Mouse (Mus musculus) myocyte (in vitro differentiated cells): ENCODE data around the gene Strap. TPM values are rescaled to one million over a fixed set of nuclear protein-coding genes. Genes with fewer than 3 reads are reported as not detected.

Experiments
- H3K27me3 ChIP-seq: one replicate; pipeline ENCODE4 v1.6.1; 2011; ENCODE audit not compliant: control insufficient read depth, insufficient read depth, insufficient read length
- H3K36me3 ChIP-seq: one replicate; pipeline ENCODE4 v1.6.1; 2011; ENCODE audit not compliant: control insufficient read depth, insufficient read depth
- H3K4me2 ChIP-seq: one replicate; pipeline ENCODE4 v1.6.1; 2011; ENCODE audit warnings: low read depth, control low read depth
- H3K4me3 ChIP-seq: one replicate; pipeline ENCODE4 v1.5.1; 2011; ENCODE audit warnings: mild to moderate bottlenecking, control low read depth, moderate library complexity
- H3K79me2 ChIP-seq: one replicate; pipeline ENCODE4 v1.6.1; 2011; ENCODE audit not compliant: control insufficient read depth, insufficient read depth
- H3ac ChIP-seq: one replicate; pipeline ENCODE4 v1.6.1; 2011; ENCODE audit not compliant: control insufficient read depth, insufficient read length
- CEBPB ChIP-seq: IDR thresholded peaks from 2 replicates; pipeline ENCODE4 v1.6.1; 2011; ENCODE audit warnings: mild to moderate bottlenecking, moderate library complexity; ENCODE audit not compliant: poor library complexity, insufficient read depth, severe bottlenecking
- E2F4 ChIP-seq: IDR thresholded peaks from one replicate; pipeline ENCODE4 v1.6.1; 2011; ENCODE audit warnings: mild to moderate bottlenecking, control low read depth, moderate library complexity; ENCODE audit not compliant: insufficient read depth
- MAX ChIP-seq: IDR thresholded peaks from one replicate; pipeline ENCODE4 v1.6.1; 2011; ENCODE audit warnings: low read depth, mild to moderate bottlenecking, control low read depth
- MYOD1 ChIP-seq, 3 experiments: IDR thresholded peaks; one replicate each; pipeline ENCODE4 v1.6.1; 2011; ENCODE audit warnings: control low read depth in 2 of 3, low read depth in 2 of 3, mild to moderate bottlenecking in 2 of 3, moderate library complexity in 1 of 3; ENCODE audit not compliant: insufficient read length in 2 of 3, control insufficient read depth in 1 of 3
- MYOG ChIP-seq, 3 experiments: IDR thresholded peaks; one replicate each; pipeline ENCODE4 v1.6.1; 2011; ENCODE audit warnings: control low read depth in 2 of 3, low read depth in 2 of 3, mild to moderate bottlenecking in 2 of 3; ENCODE audit not compliant: insufficient read length in 2 of 3, control insufficient read depth in 1 of 3, insufficient read depth in 1 of 3
- POLR2A ChIP-seq: IDR thresholded peaks from one replicate; pipeline ENCODE4 v1.6.1; 2011; ENCODE audit warnings: low read depth, mild to moderate bottlenecking, control low read depth, moderate library complexity; ENCODE audit not compliant: insufficient read length
- POLR2AphosphoS2 ChIP-seq: IDR thresholded peaks from one replicate; pipeline ENCODE4 v1.6.1; 2011; ENCODE audit warnings: low read depth, control low read depth; ENCODE audit not compliant: insufficient read length
- REST ChIP-seq: IDR thresholded peaks from one replicate; pipeline ENCODE4 v1.6.1; 2011; ENCODE audit warnings: mild to moderate bottlenecking, control low read depth, moderate library complexity; ENCODE audit not compliant: insufficient read depth, insufficient read length
- SRF ChIP-seq: IDR thresholded peaks from one replicate; pipeline ENCODE4 v1.6.1; 2011; ENCODE audit warnings: low read depth; ENCODE audit not compliant: control insufficient read depth, insufficient read length
- TCF12 ChIP-seq: IDR thresholded peaks from one replicate; pipeline ENCODE4 v1.6.1; 2011; ENCODE audit warnings: mild to moderate bottlenecking, control low read depth; ENCODE audit not compliant: poor library complexity, insufficient read depth, severe bottlenecking
- TCF3 ChIP-seq: IDR thresholded peaks from one replicate; pipeline ENCODE4 v1.6.1; 2011; ENCODE audit warnings: low read depth, control low read depth; ENCODE audit not compliant: insufficient read length
- USF1 ChIP-seq: IDR thresholded peaks from one replicate; pipeline ENCODE4 v1.6.1; 2011; ENCODE audit warnings: low read depth, mild to moderate bottlenecking, control low read depth, moderate library complexity
- polyA plus RNA-seq: library from polyadenylated mRNA; unstranded; fragments of >200 nt; fragmentation: generic; extraction: Trizol; gene quantifications from one replicate; pipeline ENCODE4 v1.2.1, GENCODE M21; 2012; ENCODE audit warnings: missing spikeins

Strap gene
- 87.9 TPM for polyA plus RNA-seq

DNA sequence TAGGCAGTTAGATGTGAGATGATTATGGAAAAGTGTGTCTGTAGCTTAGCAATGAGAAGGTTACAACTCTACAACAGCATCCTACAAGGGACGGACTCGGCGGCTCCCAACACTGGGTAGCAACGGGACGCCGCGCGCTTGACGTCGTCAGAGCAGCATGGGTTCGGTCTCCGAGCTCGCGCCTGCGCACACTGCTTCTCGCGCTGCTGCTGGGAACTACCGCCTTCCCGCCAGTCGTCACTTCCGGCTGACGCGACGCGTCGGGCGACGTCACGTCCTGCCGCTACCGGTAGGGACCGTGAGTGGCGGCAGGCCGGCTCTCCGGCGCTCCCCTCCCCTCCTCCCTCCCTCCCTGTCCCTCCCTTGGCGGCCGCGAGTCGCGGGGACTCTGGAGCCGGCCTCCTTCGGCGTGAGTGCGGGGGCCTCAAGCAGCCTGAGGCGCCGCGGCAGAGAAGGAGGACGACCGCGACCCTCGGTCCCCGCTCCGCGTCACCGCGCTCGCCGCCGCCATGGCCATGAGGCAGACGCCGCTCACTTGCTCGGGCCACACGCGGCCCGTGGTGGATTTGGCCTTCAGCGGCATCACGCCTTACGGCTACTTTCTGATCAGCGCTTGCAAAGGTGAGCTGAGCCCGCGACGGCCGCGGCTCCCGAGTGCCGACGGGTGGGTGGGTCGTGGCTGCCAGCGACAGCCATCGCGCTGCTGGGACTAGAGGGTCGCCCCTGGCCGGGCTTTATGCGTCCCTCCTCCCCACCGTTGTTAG is at the start of gene Strap:
Gene Strap (plus strand): TSS at position 233 of the 764 bp plus-strand sequence.
- Histone ChIP-seq H3K4me3 (peak within 1 kb of the TSS; percentile 90), H3K4me2 (peak within 1 kb of the TSS; percentile 100), H3K79me2 (peaks cover 43% of the 10 kb centered on the region), H3K27me3 (no peaks in the 10 kb centered on the region), H3K36me3 (peaks cover 14% of the 10 kb centered on the region), H3ac (peak within 1 kb of the TSS; percentile 52)
- TF ChIP-seq POLR2AphosphoS2 (peak; percentile 100), SRF (peak; percentile 66), POLR2A (peak; percentile 100), MYOG (IDR thresholded peaks at IDR 0.05; ENCODE audit: control insufficient read depth in 1 of 3, insufficient read depth in 1 of 3, insufficient read length in 2 of 3, low read depth in 2 of 3) (peak in 1 of 3 experiments; percentile 7), TCF3 (no peak), MYOD1 (IDR thresholded peaks at IDR 0.05; ENCODE audit: control insufficient read depth in 1 of 3, insufficient read length in 2 of 3, low read depth in 2 of 3) (peak in 1 of 3 experiments; percentile 2), REST (peak; percentile 28), E2F4 (peak; percentile 24), CEBPB (no peak)

DNA sequence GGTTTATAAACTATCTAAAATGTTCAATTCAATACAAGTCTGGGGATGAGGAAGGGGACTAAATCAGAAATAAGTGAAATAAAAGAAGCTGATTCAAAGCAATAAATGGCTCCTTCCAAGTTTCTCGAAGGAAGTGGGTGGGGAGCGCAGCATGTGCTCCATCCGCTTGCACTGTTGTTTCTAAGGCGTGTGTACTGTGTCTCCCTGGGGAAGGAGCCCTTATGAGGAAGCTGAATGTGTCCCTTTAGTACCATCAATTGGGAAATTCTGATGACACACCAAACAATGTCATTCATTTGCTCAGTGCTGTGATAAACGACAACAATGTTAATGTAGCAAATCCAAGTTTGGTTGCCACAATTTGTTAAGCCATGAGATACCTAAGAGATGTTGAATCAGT is 47.2 kb upstream of the Strap start:
- no peaks in the 10 kb centered on the region for H3K36me3 ChIP-seq
- no peak overlapping the region for H3K4me2 ChIP-seq
- no peak overlapping the region for H3ac ChIP-seq
- TF ChIP-seq MYOG (IDR thresholded peaks at IDR 0.05; ENCODE audit: control insufficient read depth in 1 of 3, insufficient read depth in 1 of 3, insufficient read length in 2 of 3, low read depth in 2 of 3) (no peak), MYOD1 (IDR thresholded peaks at IDR 0.05; ENCODE audit: control insufficient read depth in 1 of 3, insufficient read length in 2 of 3, low read depth in 2 of 3) (no peak), TCF3 (no peak), E2F4 (no peak), TCF12 (no peak), SRF (no peak), CEBPB (no peak), POLR2A (no peak), USF1 (no peak), POLR2AphosphoS2 (no peak), MAX (no peak), REST (no peak)
- no peak overlapping the region for H3K4me3 ChIP-seq
- H3K27me3 ChIP-seq, result no peaks in the 10 kb centered on the region
- no peaks in the 10 kb centered on the region for H3K79me2 ChIP-seq

DNA sequence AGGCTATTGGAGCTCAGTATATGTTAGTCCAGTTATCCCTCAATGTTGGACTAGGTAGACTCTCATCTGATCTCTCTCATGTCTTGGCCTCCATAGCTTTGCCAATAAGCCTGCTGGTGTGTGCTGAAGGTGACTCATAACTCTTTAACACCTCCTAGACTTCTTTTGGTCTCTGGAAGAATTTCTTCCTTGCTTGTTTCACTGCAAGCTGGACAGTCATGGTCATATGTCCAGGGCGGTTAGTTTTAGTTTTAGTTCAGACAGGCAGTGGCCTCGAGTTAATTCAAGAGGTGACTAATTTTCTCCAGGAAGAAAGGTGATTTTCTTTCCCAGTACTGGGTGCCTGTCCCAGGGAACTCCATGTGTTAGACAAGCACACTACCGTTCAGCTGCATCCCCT is 46.8 kb upstream of the Strap start:
- H3K36me3 ChIP-seq, result no peaks in the 10 kb centered on the region
- H3K4me2 ChIP-seq, result no peak overlapping the region
- H3K27me3 ChIP-seq, result no peaks in the 10 kb centered on the region
- TF ChIP-seq USF1, result no peak
- no peak for TF ChIP-seq MAX
- no peak for TF ChIP-seq SRF
- TF ChIP-seq TCF3, result no peak
- TF ChIP-seq CEBPB, result no peak
- TF ChIP-seq MYOG (IDR thresholded peaks at IDR 0.05; ENCODE audit: control insufficient read depth in 1 of 3, insufficient read depth in 1 of 3, insufficient read length in 2 of 3, low read depth in 2 of 3), result no peak
- no peak for TF ChIP-seq E2F4
- no peak for TF ChIP-seq POLR2A
- TF ChIP-seq POLR2AphosphoS2, result no peak
- no peak overlapping the region for H3K4me3 ChIP-seq
- H3ac ChIP-seq, result no peak overlapping the region
- H3K79me2 ChIP-seq, result no peaks in the 10 kb centered on the region

DNA sequence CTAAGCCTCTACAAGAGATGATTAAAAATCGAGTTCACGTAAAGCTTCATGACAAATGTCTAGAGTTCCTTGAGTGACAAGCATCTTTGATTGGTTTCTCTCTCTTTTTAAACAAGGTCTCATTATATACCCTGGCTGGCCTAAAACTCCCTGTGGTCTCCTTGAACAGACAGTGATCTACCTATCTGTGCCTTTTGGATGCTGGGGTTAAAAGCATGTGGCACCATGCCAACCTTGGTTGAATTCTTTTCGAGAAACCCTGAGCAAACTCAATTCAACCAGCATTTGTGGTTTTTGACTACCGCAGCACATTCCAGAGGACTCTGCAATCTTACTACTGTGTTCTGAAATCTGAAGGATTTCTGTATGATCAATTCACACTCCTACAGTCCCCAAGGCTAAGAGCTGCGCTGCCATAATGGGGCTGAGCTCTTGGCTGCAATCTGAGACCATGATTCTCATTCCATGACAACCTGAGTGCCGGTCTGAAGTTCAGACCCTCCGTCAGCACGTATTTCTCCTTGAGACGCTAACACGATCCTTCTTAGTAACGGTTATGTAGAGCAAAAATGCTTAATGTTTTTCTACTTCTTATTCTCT is 46.3 kb upstream of the Strap start:
- no peaks in the 10 kb centered on the region for H3K36me3 ChIP-seq
- TF ChIP-seq MYOG (IDR thresholded peaks at IDR 0.05; ENCODE audit: control insufficient read depth in 1 of 3, insufficient read depth in 1 of 3, insufficient read length in 2 of 3, low read depth in 2 of 3) (no peak), MYOD1 (IDR thresholded peaks at IDR 0.05; ENCODE audit: control insufficient read depth in 1 of 3, insufficient read length in 2 of 3, low read depth in 2 of 3) (no peak), TCF3 (no peak), POLR2A (no peak), SRF (no peak), TCF12 (no peak), E2F4 (no peak), USF1 (no peak), POLR2AphosphoS2 (no peak), REST (no peak), MAX (no peak), CEBPB (no peak)
- no peak overlapping the region for H3K4me3 ChIP-seq

More for the DNA sequence above, 46.3 kb upstream of the Strap start:
- Histone ChIP-seq H3ac (no peak overlapping the region), H3K27me3 (no peaks in the 10 kb centered on the region), H3K79me2 (no peaks in the 10 kb centered on the region), H3K4me2 (no peak overlapping the region)
